Mouse (Mus musculus) urinary bladder, postnatal 4 days (tissue): ENCODE measurements around the gene Ulk4.

ENCODE experiments used
- DNase-seq, 2 experiments: peaks; one replicate each; pipeline ENCODE4 v3.0.0; 2021 to 2022; ENCODE audit warnings: low spot score in 2 of 2

The Ulk4 gene

GRCm38 (mm10) chr9:121108110-121108509, 168.9 kb downstream of the Ulk4 start:
- DNase-seq = peak; percentile 49 to 82

DNA sequence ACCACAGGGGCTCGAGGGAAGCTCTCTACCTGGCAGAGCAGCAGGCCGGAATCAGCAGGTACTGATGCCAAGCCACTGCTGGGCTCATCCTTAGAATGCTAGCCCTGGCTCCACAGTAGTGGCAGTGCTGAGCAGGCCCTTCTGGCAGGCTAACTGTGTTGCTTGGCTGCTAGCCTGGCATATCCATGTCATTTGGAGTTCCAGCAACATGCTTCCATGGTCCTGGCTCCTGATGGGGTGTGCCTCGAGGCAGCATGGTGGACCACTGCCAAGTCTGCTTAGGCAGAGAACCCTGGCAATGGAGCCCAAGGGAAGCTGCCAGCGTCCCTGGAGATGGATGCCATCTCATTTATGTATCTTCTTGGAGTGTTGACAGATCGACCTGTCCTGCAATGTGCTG, 169.4 kb downstream of the Ulk4 start:
- peak in 1 of 2 experiments; percentile 28 for DNase-seq

- no peak for DNase-seq
Measured at GRCm38 (mm10) chr9:121107101-121107500, 169.9 kb downstream of the Ulk4 start.

DNA sequence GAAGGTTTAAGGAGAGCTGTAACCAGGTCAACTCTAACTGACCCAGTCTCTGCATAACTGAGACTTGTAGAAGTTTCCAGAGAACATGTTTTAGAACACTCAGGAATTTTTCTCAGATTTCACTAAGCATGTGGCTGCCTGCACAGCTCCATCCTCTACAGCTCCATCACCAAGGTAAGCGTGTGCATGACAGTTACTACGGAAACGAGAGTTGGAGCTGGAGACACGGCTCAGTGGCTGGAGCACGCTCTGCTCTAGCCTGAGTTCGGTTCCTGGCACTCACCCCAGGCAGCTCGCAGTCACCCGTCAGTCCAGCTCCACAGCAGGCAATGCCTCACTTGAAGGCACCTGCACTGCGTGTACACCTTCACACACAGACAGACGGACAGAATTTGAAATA, 175.5 kb downstream of the Ulk4 start:
- DNase-seq = no peak

DNA sequence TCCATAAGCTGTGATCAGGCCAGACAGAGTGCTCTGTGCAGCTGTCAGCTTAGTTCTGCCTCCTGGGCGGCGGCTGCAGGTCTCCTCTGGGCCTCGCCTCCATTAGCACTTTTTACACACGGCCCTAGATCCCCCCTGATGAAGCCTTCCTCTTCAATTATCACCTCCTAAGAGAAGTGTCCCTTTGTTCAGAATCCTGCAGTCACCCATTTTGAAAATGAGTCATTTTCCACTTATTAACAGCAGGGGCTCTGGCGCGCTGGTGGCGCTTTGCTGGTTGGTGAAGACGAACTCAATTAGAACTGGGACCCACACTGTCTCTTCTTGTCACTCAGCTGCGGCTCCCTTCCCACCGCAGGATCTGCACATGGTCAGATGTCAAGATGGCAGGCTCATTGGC, 177.5 kb downstream of the Ulk4 start:
- no peak for DNase-seq

- no peak for DNase-seq
Measured at GRCm38 (mm10) chr9:121093760-121094159, 183.2 kb downstream of the Ulk4 start.

DNA sequence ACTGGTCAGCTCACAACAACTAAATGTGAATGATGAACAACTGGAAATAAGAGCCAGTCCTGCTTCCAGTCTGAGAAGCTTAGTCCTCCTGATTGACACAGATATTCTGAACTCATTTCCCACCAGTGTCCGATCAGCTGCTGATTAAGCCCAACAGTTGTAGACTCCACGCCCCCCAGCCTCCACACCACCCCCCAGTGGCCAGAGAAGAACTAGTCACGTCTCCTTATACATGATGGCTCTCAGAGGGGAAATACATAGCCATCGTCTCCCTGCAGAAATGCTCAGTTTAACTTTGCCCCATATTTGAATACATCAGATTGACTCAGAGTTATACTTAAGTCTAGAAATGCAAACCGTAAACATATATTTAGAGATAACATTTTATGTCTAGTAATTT, 184.4 kb downstream of the Ulk4 start:
- no peak for DNase-seq

- DNase-seq = no peak
Measured at GRCm38 (mm10) chr9:121091016-121091735, 185.8 kb downstream of the Ulk4 start.

GRCm38 (mm10) chr9:121087661-121088060, 189.3 kb downstream of the Ulk4 start:
- DNase-seq = no peak

- no peak for DNase-seq
Measured at GRCm38 (mm10) chr9:121084191-121084590, 192.8 kb downstream of the Ulk4 start.

DNA sequence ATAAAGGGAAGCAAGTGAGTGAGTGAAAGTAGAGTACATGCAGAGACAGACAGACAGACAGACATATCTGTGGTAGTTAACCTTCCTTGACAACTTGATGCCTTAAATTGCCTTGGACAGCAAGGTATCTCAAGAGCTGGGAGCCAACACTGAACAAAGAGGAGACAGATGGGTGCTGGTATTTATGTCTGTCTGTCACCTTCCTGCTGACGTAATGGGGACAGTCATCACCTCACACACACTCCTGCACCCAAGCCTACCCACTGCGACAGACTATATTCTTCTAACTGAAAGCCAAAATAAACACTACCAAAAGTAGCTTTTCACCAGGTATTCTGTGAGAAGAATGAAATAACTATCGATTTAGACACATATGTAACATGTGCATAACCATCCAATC, 196.2 kb downstream of the Ulk4 start:
- DNase-seq = no peak

GRCm38 (mm10) chr9:121080413-121080812, 196.6 kb downstream of the Ulk4 start:
- no peak for DNase-seq

- DNase-seq = no peak
Measured at GRCm38 (mm10) chr9:121079388-121080088, 197.5 kb downstream of the Ulk4 start.

DNA sequence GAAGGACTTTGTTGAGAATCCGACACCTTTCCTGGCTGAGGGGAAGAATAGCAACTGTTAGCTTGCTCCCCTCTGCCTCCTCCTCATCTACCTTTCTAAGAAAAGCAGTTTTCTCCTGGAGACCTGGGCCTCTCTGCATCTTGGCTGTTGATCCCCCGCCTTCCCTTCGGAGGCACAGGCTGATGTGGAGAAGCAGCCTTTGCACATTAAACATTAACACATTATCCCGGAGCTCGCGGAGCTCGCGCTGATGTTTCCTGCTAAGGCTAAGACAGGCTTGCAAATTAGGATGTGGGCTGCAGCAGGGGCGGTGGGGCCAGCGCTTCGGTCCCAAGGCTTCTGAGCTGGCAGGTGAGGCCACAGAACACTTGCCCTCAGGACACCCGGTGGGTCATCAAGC, 200.7 kb downstream of the Ulk4 start:
- DNase-seq = no peak

GRCm38 (mm10) chr9:121075246-121075645, 201.8 kb downstream of the Ulk4 start:
- no peak for DNase-seq

GRCm38 (mm10) chr9:121074726-121075125, 202.3 kb downstream of the Ulk4 start:
- DNase-seq = no peak

- DNase-seq = peak in 1 of 2 experiments; percentile 45
Measured at GRCm38 (mm10) chr9:121072127-121072757, 204.8 kb downstream of the Ulk4 start.

- peak in 1 of 2 experiments; percentile 39 for DNase-seq
Measured at GRCm38 (mm10) chr9:121071461-121072126, 205.4 kb downstream of the Ulk4 start.

GRCm38 (mm10) chr9:121071050-121071449, 205.9 kb downstream of the Ulk4 start:
- DNase-seq = peak in 1 of 2 experiments; percentile 59

DNA sequence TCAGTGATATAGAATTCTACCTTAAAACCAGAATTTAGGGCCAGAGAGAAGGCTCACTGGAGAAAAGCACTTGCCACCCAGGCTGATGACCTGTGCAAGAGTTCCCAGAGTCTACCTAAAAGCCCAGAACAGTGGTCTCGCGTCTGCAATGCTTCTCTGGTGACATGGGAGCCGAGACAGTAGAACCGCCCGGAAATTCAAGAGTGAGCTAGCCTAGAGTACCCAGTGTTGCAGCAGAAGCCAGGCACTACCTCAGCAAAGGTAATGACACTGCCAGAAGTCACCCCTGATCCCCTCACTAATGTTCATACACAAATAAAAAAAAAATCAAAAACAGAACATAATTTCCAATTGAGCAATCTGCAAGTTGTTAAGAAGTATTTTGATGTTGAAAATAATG, 208.9 kb downstream of the Ulk4 start:
- DNase-seq = no peak

- no peak for DNase-seq
Measured at GRCm38 (mm10) chr9:121067043-121067442, 210.0 kb downstream of the Ulk4 start.

- peak in 1 of 2 experiments; percentile 54 for DNase-seq
Measured at GRCm38 (mm10) chr9:121065383-121065978, 211.5 kb downstream of the Ulk4 start.
